Mouse (Mus musculus): ENCODE measurements at regions not wholly inside any gene's neighbourhood (a gene's known extent, or its start where the extent isn't known, plus 50 kb on each side); places are given as distances from the start of the nearest gene placed in this dataset.

DNA sequence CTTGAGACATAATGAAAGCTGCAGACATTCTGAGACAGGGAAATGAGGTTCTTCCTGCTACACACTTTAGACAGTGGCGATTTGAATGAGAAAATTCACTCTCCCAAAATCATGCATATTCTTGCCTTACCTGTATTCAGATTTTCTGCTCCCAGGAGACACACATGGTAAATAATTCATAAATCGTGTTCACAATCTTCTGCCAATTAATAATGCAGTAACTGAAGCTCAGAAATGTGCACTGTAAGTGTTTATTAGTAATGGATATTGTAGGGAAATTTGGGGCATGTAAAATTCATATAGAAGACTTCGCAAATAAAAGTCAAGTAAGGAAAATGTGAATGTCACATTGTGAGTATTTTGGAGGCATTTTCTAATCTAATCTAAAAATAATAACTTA is 830.2 kb downstream of the Rab28 start:
- no peak for TF ChIP-seq CHD1 (IDR thresholded peaks at IDR 0.05; ENCODE audit: low read depth, low read length)
- no peak for TF ChIP-seq CTCF (IDR thresholded peaks at IDR 0.05 in 2 of 3, conservative IDR thresholded peaks at IDR 0.05 in 1 of 3; ENCODE audit: control insufficient read depth in 1 of 3, insufficient read depth in 1 of 3, low read depth in 2 of 3, low read length in 3 of 3, poor library complexity in 1 of 3, severe bottlenecking in 1 of 3)
- no peak for TF ChIP-seq TCF12 (IDR thresholded peaks at IDR 0.05; ENCODE audit: low read depth, low read length)
- no peak for TF ChIP-seq SMC3 (IDR thresholded peaks at IDR 0.05; ENCODE audit: low read depth, low read length)
- no peak for TF ChIP-seq MAX (IDR thresholded peaks at IDR 0.05; ENCODE audit: low read length)
- no peak for TF ChIP-seq E2F4 (IDR thresholded peaks at IDR 0.05; ENCODE audit: borderline replicate concordance, low read depth, low read length)
- TF ChIP-seq EP300 (IDR thresholded peaks at IDR 0.05; ENCODE audit: low read depth in 1 of 2, low read length in 2 of 2), result no peak
- TF ChIP-seq RCOR1 (IDR thresholded peaks at IDR 0.05; ENCODE audit: low read depth, low read length), result no peak
- TF ChIP-seq POLR2AphosphoS2 (IDR thresholded peaks at IDR 0.05; ENCODE audit: low read length), result no peak

All from MEL (cell line).